Mouse (Mus musculus) left cerebral cortex, postnatal 4 days (tissue): ENCODE measurements around the gene Trp53rka. TPM values are rescaled to one million over a fixed set of nuclear protein-coding genes. Genes with fewer than 3 reads are reported as not detected.

Experiments used
- DNase-seq: peaks from one replicate; pipeline ENCODE4 v3.0.0-alpha.2; 2022
- intact Hi-C: fragments of 180-260 bp; cut with DNase I; formaldehyde crosslinking; loops from one replicate; pipeline ENCODE4 v1.15.1; 2025
- total RNA-seq, 2 experiments: library from RNA; stranded (reverse); gene quantifications; 2 replicates each; pipeline ENCODE4 v1.2.3; 2021

The Trp53rka gene
- total RNA-seq, 2 experiments from 2014 or later, result 22.4 to 24.6 TPM

DNA sequence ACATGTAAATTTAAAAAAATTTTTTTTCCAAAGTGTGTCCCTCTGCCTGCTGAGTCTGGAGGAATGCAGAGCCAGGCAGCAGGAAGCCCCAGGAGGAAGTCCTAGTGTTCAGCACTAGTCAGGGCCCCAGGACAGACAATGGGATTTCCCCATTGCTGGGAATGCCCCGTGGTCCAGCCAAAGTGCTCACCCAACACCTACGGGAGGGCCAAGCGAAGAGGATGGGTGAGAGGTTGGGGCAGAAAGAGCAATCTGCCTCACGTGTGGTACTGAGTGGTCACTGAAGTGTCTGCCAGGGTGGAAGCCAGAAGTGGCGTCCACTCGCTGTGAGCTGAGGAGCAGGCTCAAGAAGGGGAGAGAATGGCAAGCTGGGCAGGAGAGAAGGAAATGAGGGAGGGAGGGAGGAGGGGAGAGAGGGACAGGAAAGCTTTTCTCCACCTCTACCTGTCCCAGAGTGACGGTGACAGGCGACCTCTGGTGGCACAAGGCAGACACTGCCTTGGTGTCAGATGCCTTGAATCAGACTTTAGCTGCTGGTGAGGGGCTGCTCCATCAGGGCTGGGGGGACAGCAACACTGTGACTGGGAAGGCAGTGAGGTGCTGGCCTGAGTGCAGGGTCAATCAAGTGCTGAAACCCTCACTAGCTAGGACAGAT lies 6.1 kb downstream of the Trp53rka start:
- intact Hi-C loops, result loop anchor here (5.0 to 10.0 kb wide), 3 partner anchors 95 to 412 kb away; partner anchors contain the start of gene Zfp663

GRCm38 (mm10) chr2:165486401-165486800 lies 6.7 kb downstream of the Trp53rka start:
- DNase-seq, result peak; percentile 50

More for the DNA sequence above, 6.1 kb downstream of the Trp53rka start:
- peak; percentile 65 for DNase-seq

DNA sequence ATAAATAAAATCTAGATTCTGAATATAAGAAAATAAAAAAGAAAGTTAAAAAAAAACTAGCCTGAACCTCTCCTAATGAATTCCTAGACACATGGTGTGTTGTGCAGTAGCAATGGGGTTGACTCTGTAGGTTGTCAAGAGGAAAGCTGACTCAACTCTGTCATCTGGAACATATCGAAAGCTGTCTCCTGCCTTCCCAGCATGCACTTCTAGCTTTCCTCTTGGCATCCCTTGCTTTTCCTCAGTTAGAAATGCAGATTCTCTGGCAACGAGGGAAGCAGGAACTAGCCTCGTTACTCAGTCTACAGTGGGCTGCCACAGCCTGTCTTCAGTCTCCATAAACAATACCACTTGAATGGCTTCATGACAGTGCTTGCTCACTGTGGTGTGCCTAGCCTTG lies 7.3 kb downstream of the Trp53rka start:
- intact Hi-C loops, result loop anchor here (5.0 to 10.0 kb wide), 3 partner anchors 94 to 411 kb away; partner anchors contain the start of gene Zfp663
- DNase-seq, result no peak

More at GRCm38 (mm10) chr2:165486401-165486800, 6.7 kb downstream of the Trp53rka start:
- intact Hi-C loops, result loop anchor here (5.0 to 10.0 kb wide), 3 partner anchors 94 to 412 kb away; partner anchors contain the start of gene Zfp663

DNA sequence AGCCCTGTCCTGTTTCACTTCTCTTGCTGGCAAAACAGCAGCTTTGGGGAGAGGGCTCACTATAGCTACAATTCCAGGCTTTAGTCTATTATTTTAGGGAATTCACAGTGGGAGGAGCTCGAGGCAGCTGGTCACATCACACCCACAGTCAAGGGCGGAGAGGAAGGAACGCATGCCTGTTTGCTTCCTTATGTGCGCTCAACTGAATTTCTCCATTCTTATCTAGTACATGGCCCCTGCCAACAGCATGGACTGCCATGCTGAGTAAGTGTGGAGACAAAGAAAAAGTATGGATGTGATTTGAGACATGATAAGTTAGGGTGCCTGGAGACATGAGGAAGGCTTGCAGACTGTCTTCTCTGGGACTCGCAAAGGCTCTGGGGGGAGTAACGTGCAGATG lies 9.0 kb downstream of the Trp53rka start:
- no peak for DNase-seq
- intact Hi-C loops, result loop anchor here (10.0 kb wide), 2 partner anchors 119 to 409 kb away; partner anchors contain the start of gene Zfp663

- DNase-seq, result no peak
- intact Hi-C loops, result loop anchor here (10.0 kb wide), 2 partner anchors 117 to 407 kb away; partner anchors contain the start of gene Zfp663
Observed at GRCm38 (mm10) chr2:165482003-165482402, 11.1 kb downstream of the Trp53rka start.

DNA sequence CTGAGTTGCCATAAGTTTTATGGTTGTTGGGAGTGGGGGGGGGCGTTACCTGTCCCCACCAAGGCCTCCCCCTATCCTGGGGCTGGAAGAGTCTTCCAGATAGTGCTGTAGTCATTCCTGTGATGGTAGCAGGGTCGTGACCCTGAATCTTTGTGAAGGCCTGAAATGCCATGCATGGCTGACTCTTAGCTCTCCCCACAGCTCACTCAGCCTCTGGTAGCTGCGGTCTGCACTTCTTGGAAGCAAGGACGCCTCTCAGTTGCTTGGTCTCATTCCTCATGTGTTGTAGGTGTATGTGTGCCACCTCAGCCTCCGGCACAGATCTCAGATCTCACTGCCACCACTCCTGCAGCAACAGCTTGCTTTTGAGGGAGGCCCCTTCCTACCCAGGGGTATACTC lies 17.3 kb downstream of the Trp53rka start:
- DNase-seq, result no peak
- intact Hi-C loops, result no loop called here

DNA sequence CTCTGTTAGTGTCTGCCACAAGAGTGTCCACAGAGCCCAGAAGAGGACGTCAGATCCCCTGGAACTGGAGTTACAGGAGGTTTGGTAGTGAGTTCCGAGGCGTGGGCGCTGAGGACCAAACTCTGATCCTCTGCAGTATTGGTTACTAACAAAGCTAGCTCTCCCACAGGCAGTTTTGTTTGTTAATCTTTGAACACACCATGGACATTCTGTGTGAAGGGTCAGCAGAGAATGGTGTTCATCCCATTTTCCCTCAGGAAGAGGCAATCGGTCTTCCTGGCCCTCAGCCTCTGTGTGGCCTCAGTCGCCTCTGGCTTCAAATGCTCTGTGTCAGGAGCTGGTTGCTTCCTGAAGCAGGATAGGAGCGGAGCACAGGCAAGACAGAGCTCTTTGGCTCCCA lies 17.7 kb downstream of the Trp53rka start:
- intact Hi-C loops, result no loop called here
- DNase-seq, result no peak

GRCm38 (mm10) chr2:165473003-165473402 lies 20.1 kb downstream of the Trp53rka start, which contains the start of gene Slc13a3:
Gene Slc13a3 (minus strand): TSS chr2:165473230.
- intact Hi-C loops, result no loop called here
- peak; percentile 22 for DNase-seq

DNA sequence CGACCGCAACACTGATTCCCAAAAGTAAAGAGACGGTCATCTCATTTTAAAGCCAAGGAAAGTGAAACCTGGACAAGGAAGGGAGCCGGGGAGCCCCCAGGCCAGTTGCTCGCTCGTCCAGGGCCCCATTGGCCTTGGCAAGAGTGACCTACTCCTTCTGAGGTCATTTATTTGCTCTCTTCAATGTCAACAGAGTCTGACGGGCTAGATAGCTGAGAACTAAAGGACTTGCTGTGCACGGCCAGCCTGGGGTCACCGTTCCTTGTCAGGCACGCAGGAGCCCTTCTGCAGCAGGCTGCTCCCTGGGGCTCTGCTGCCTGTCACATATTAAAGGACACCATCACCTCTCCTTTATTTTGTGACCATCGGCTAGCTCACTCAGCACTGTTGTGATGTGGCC lies 21.2 kb downstream of the Trp53rka start:
- DNase-seq, result no peak
- intact Hi-C loops, result no loop called here

DNA sequence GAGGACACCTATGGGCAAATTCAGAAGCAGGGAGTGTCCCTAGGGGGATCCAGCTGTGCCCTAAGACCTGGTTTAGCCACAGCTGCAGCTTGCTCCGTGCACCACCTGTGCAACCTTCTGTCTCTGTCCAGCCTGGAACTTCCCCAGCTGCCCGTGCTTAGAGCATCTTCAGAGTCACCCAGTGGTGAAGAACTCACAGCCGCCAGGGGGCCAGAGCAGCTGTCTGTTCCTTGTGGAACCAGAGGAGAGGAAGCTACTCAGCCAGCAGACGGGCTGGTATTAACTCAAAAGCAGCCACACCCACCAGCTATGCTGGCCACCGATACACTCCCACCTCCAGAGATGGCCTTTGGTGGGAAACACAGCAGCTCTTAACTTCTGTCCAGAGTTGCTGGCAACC lies 23.0 kb downstream of the Trp53rka start:
- intact Hi-C loops, result no loop called here

GRCm38 (mm10) chr2:165467824-165468452 lies 25.2 kb downstream of the Trp53rka start:
- intact Hi-C loops, result no loop called here
- DNase-seq, result no peak

More for the DNA sequence above, 23.0 kb downstream of the Trp53rka start:
- DNase-seq, result no peak

GRCm38 (mm10) chr2:165459663-165460062 lies 33.5 kb downstream of the Trp53rka start:
- DNase-seq, result no peak
- intact Hi-C loops, result no loop called here

DNA sequence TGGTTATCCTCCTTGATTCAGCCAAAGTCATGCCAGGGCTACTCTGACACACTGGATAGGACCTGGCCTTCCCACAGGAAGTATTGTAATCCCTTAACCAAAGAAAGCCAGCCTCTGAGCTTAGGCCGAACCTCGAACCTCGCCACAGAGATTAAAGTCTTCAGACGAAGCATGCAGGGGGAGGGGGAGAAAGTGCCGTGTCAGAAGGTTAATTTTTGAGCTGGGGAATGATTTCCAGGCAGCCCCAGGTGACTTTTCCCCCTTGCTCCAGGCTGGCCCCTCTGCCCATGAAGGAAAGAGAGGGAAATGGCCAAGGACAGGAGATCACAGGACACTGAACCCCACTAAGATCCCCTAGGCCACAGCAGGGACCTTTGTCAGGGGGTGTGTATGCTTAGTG lies 34.9 kb downstream of the Trp53rka start:
- DNase-seq, result no peak
- intact Hi-C loops, result no loop called here

DNA sequence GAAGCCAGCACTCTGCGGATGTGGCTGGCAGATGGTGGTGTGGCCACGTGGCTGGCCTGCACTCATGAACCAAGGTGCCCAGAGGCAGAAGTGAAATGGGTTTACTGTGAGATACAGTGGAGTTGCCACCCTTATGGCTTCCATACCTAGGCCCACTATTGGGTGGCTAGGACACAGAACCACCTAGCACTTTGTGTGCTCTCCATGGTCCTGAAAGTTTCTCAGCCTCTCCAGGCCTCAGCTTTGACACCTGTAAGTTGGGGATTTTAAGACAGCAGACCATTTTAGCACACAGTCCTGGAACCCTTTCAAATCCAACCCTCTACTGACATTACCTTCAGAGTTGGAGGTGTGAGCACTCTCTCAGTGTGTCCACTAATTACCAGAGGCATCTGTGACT lies 36.4 kb downstream of the Trp53rka start:
- no peak for DNase-seq
- intact Hi-C loops, result no loop called here

- intact Hi-C loops, result no loop called here
- DNase-seq, result no peak
Observed at GRCm38 (mm10) chr2:165452730-165453693, 40.1 kb downstream of the Trp53rka start.

- no peak for DNase-seq
- intact Hi-C loops, result no loop called here
Observed at GRCm38 (mm10) chr2:165448475-165448874, 44.6 kb downstream of the Trp53rka start.

DNA sequence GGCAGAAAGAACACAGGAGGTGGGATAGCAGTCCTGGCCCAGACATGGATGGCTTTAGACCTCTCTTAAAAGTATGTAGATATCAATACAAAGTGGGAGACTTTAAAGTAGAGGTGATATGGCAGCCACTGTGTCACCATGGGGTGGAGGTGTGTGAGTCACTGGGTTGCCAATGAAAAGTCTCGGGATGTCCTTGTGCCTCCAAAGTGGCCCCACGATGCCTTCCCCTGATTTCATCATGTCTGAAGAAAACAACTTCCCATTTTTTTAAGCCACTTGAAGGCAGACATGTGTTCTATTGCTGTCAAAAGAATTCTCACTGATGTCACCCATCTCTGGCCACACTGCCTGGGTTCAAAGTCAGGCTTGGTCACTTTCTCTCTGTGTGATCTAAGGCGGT lies 48.3 kb downstream of the Trp53rka start:
- no peak for DNase-seq
- intact Hi-C loops, result no loop called here

GRCm38 (mm10) chr2:165442981-165443380 lies 50.1 kb downstream of the Trp53rka start:
- intact Hi-C loops, result no loop called here
- DNase-seq, result peak; percentile 43

DNA sequence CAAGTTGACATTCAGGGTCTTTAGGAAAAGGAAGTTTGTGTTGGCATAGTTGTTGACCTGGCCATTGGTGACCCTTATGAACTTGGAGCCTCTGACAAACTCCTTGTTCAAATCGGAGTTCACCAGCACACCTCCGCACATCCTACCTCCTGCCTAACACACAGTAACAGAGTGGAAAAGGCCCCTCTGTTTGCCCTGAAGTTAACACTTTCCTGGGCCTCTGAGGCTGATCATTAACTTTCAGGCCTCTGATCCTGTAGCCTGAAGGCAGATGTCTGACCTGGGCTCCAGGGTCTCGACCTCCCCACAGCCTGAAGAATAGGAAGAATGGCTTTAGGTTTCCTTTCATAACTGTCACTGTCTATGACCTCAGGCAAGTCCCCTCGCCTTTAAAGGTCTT lies 51.5 kb downstream of the Trp53rka start:
- no peak for DNase-seq
- intact Hi-C loops, result no loop called here
